Mouse (Mus musculus) liver, embryonic 14.5 days (tissue): ENCODE measurements at regions not wholly inside any gene's neighbourhood (a gene's known extent, or its start where the extent isn't known, plus 50 kb on each side); places are given as distances from the start of the nearest gene placed in this dataset.

ENCODE experiments used
- ATAC-seq: fragments of 200-750 bp; cut with Nextera tagmentation; 2 replicates; pipeline ENCODE4 v1.8.0; 2017; ENCODE audit warnings: moderate number of reproducible peaks, mild to moderate bottlenecking, moderate library complexity; ENCODE audit not compliant: insufficient read depth
- DNase-seq, 3 experiments: peaks; one replicate each; pipeline ENCODE4 v3.0.0-alpha.2; 2012 to 2013; ENCODE audit warnings: low read depth in 3 of 3, low spot score in 3 of 3
- H3K27ac ChIP-seq: fragments of 300-500 bp; sonication (generic); 2 replicates; pipeline ENCODE4 v1.5.1; 2014; ENCODE audit warnings: moderate library complexity, mild to moderate bottlenecking, control low read depth, inconsistent platforms
- H3K27me3 ChIP-seq: fragments of 300-500 bp; sonication (generic); 2 replicates; pipeline ENCODE4 v1.6.1; 2014; ENCODE audit warnings: mild to moderate bottlenecking, low read length, moderate library complexity; ENCODE audit not compliant: control insufficient read depth, insufficient read depth
- H3K36me3 ChIP-seq: fragments of 300-500 bp; sonication (generic); replicated peaks from 2 replicates; pipeline ENCODE4 v1.6.1; 2014; ENCODE audit warnings: low read depth; ENCODE audit not compliant: control insufficient read depth, insufficient read depth
- H3K4me1 ChIP-seq, 2 experiments: fragments of 200-500 bp in 1 of 2; fragments of 300-500 bp in 1 of 2; sonication (generic) in 1 of 2; replicated peaks; 2 replicates each; pipeline ENCODE4 v1.6.1; 2012 to 2014; ENCODE audit warnings: antibody characterized with exemption in 1 of 2, inconsistent platforms in 1 of 2, low read length in 1 of 2; ENCODE audit not compliant: control insufficient read depth in 2 of 2, insufficient read depth in 2 of 2
- H3K4me2 ChIP-seq: fragments of 300-500 bp; sonication (generic); 2 replicates; pipeline ENCODE4 v1.6.1; 2014; ENCODE audit warnings: low read depth, mild to moderate bottlenecking, control low read depth, moderate library complexity
- H3K4me3 ChIP-seq, 2 experiments: fragments of 200-500 bp in 1 of 2; fragments of 300-500 bp in 1 of 2; sonication (generic) in 1 of 2; 2 replicates each; pipeline ENCODE4 v1.5.1; 2012 to 2014; ENCODE audit warnings: low read depth in 2 of 2, low read length in 2 of 2, mild to moderate bottlenecking in 2 of 2, control low read depth in 1 of 2, inconsistent platforms in 1 of 2, moderate library complexity in 1 of 2; ENCODE audit not compliant: insufficient read depth in 1 of 2
- H3K9ac ChIP-seq: fragments of 300-500 bp; sonication (generic); replicated peaks from 2 replicates; pipeline ENCODE4 v1.6.1; 2014; ENCODE audit warnings: mild to moderate bottlenecking, control low read depth, moderate library complexity
- H3K9me3 ChIP-seq: fragments of 300-500 bp; sonication (generic); 2 replicates; pipeline ENCODE4 v1.6.1; 2016; ENCODE audit warnings: low read length, mixed read lengths; ENCODE audit not compliant: control insufficient read depth
- CTCF ChIP-seq: IDR thresholded peaks from 2 replicates; pipeline ENCODE4 v1.5.1; 2016; ENCODE audit warnings: antibody characterized with exemption, low read depth, control low read depth
- EP300 ChIP-seq: IDR thresholded peaks from 2 replicates; pipeline ENCODE4 v1.6.1; 2016; ENCODE audit warnings: antibody characterized with exemption, low read depth
- WGBS: fragments of 180-500 bp; shearing (Covaris S2); extraction: QIAGEN DNeasy Blood & Tissue Kit; methylation state at CpG from one replicate; pipeline ENCODE4 v1.1.7; 2014; ENCODE audit not compliant: insufficient replicate concordance; 5-methylcytosine and 5-hydroxymethylcytosine counted together

DNA sequence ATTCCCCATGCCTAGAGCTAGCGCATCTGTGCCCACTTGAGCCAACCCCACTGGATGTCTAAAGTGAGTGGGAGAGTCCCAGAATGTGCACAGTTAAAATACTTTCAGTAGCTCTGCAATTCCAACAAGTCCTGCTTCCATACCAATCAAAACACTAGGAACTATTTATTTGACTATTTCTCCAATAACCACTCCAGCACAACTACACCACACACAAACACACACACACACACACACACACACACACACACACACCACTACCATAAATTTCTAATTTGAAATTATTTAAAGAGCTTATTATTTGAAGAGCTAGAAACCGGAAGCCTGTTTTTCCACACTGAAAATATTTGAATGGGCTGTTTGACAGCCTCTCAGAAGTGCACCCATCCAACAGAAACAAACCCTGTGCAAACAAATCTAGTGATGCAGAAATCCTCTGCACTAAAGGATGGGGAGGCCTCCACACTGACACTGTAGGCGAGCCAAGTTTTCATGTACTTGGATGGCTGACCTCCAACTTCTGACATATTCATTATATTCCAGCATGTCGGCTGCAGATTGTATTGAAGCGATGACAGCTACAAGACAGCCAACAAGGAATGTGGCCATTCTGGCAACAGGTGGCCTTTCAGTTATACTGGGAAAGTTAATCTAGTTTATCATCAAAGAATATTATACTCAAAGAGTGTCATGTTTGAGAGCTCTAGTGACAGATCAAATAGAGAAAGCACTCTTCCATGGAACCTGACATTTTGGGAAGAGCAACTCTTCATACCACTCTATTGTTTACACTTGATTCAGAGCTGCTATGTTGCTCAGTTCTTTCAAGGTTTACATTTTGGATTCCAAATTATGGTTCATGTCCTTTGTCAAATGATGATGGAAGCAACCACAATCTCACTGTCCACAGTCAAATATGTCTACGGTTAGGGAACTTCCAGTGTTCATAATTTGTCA is 207.7 kb downstream of the Tle4 start:
- Histone ChIP-seq H3K27ac (no peak overlapping the region), H3K36me3 (no peaks in the 10 kb centered on the region), H3K4me2 (no peak overlapping the region), H3K9me3 (no peaks in the 10 kb centered on the region), H3K27me3 (no peaks in the 10 kb centered on the region), H3K4me1 (no peaks in the 10 kb centered on the region), H3K9ac (no peak overlapping the region), H3K4me3 (no peak overlapping the region)
- 67% methylated on average over 6 of the region's 6 CpGs for WGBS
- DNase-seq = no peak
- no peak for ATAC-seq
- TF ChIP-seq EP300 = no peak

DNA sequence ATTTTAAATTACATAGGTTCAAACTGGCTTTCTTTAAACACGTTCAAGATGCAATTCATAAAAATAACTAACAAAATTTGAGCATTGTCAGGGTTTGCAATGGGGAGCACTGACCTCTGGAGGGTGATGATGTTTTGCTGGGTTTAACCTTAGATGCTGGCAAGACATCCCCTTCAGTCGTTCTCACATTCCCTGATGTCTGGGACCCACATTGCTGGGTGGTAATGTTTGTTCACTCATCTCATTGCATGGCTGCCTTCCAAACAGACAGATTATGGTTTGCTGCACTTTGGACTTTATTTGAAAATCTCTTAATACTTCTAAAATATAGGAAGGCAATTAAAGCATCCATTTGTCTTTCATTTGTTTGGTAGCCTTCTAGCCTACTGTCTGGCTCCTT is 206.9 kb downstream of the Tle4 start:
- H3K9ac ChIP-seq = no peak overlapping the region
- no peaks in the 10 kb centered on the region for H3K4me1 ChIP-seq
- H3K4me3 ChIP-seq = no peak overlapping the region
- DNase-seq (no peak), ATAC-seq (no peak)
- H3K36me3 ChIP-seq = no peaks in the 10 kb centered on the region
- TF ChIP-seq CTCF (no peak), EP300 (no peak)
- 37% methylated on average over 2 of the region's 2 CpGs for WGBS
- H3K9me3 ChIP-seq = no peaks in the 10 kb centered on the region
- H3K27me3 ChIP-seq = no peaks in the 10 kb centered on the region
- no peak overlapping the region for H3K27ac ChIP-seq
- H3K4me2 ChIP-seq = no peak overlapping the region
